Mouse (Mus musculus) intestine, postnatal 0 days (tissue): ENCODE results near the gene Mcemp1. TPM values are rescaled to one million over a fixed set of nuclear protein-coding genes. Genes with fewer than 3 reads are reported as not detected.

Source experiments
- ATAC-seq: fragments of 200-750 bp; cut with Nextera tagmentation; 2 replicates; pipeline ENCODE4 v1.8.0; 2017; ENCODE audit warnings: mild to moderate bottlenecking, moderate TSS enrichment, moderate library complexity
- H3K27ac ChIP-seq: fragments of 300-500 bp; sonication (generic); 2 replicates; pipeline ENCODE4 v1.5.1; 2014; ENCODE audit warnings: mild to moderate bottlenecking, low read depth, low read length, moderate library complexity
- H3K27me3 ChIP-seq: fragments of 300-500 bp; sonication (generic); replicated peaks from 2 replicates; pipeline ENCODE4 v1.6.1; 2014; ENCODE audit warnings: low read length, mixed read lengths; ENCODE audit not compliant: control insufficient read depth, insufficient read depth
- H3K36me3 ChIP-seq: fragments of 300-500 bp; sonication (generic); 2 replicates; pipeline ENCODE4 v1.6.1; 2014; ENCODE audit warnings: mild to moderate bottlenecking, moderate library complexity; ENCODE audit not compliant: control insufficient read depth, insufficient read depth
- H3K4me1 ChIP-seq: fragments of 300-500 bp; sonication (generic); replicated peaks from 2 replicates; pipeline ENCODE4 v1.6.1; 2014; ENCODE audit warnings: antibody characterized with exemption, low read length, mixed read lengths; ENCODE audit not compliant: control insufficient read depth, insufficient read depth
- H3K4me2 ChIP-seq: fragments of 300-500 bp; sonication (generic); replicated peaks from 2 replicates; pipeline ENCODE4 v1.6.1; 2014; ENCODE audit warnings: low read depth, mild to moderate bottlenecking, moderate library complexity
- H3K4me3 ChIP-seq: fragments of 300-500 bp; sonication (generic); 2 replicates; pipeline ENCODE4 v1.5.1; 2014; ENCODE audit warnings: low read depth, low read length
- H3K9ac ChIP-seq: fragments of 300-500 bp; sonication (generic); 2 replicates; pipeline ENCODE4 v1.6.1; 2014; ENCODE audit warnings: mild to moderate bottlenecking, low read depth, low read length
- H3K9me3 ChIP-seq: fragments of 300-500 bp; sonication (generic); 2 replicates; pipeline ENCODE4 v1.6.1; 2016; ENCODE audit warnings: mixed run types; ENCODE audit not compliant: control insufficient read depth
- CTCF ChIP-seq: sonication (generic); IDR thresholded peaks from 2 replicates; pipeline ENCODE4 v1.5.1; 2016; ENCODE audit warnings: low read depth, mild to moderate bottlenecking, control low read depth, antibody characterized with exemption, moderate library complexity
- WGBS: fragments of 180-500 bp; shearing (Covaris S2); extraction: QIAGEN DNeasy Blood & Tissue Kit; methylation state at CpG from one replicate; pipeline ENCODE4 v1.1.7; 2014; 5-methylcytosine and 5-hydroxymethylcytosine counted together
- polyA plus RNA-seq: library from polyadenylated mRNA; unstranded; fragments of >200 nt; fragmentation: Nextera tagmentation; extraction: Ambion mirVana; gene quantifications from 2 replicates; pipeline ENCODE4 v1.2.1, GENCODE M21; 2015

The Mcemp1 gene
- polyA plus RNA-seq, 1 experiment from 2014 or later = 0.22 TPM

DNA sequence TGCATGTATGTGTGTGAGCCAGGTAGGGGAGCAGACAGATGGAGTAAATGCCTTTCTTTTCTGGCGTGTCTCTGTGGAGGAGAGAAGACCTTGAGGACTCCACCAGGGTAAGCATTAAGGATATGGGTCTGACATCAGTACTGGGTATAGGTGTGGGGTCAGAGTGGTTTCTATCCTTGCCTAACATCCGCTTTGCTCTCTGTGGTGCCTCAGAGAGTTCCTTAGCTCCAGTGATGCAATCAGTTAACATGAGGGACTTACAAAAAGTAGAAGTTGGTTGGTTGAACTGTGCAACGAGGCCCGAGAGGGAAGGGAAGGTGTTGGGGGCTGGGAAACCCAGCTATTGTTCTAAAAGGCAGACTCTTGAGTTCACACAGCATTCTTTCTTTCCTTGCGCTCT is 1.1 kb upstream of the Mcemp1 start:
- H3K9ac ChIP-seq = no peak overlapping the region
- no peak for TF ChIP-seq CTCF
- ATAC-seq = no peak
- no peak overlapping the region for H3K4me2 ChIP-seq
- no peak overlapping the region for H3K27ac ChIP-seq
- no peaks in the 10 kb centered on the region for H3K9me3 ChIP-seq
- WGBS = 39% methylated on average over 5 of the region's 5 CpGs
- H3K4me3 ChIP-seq = no peak overlapping the region
- no peaks in the 10 kb centered on the region for H3K36me3 ChIP-seq
- H3K27me3 ChIP-seq = no peaks in the 10 kb centered on the region
- no peaks in the 10 kb centered on the region for H3K4me1 ChIP-seq

DNA sequence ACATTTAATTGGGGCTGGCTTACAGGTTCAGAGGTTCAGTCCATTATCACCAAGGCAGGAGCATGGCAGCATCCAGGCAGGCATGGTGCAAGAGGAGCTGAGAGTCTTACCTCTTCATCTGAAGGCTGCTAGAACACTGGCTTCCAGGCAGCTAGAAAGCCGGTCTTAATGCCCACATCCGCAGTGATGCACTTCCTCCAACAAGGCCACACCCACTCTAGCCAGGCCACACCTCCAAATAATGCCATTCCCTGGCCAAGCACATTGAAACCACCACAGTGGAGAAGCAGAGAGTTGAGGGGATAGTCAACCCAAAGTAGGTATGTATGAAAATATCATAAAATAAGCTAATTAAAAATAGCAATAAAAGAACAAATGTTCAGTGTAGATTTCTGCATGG is 4.8 kb downstream of the Mcemp1 start:
- Histone ChIP-seq H3K9ac (no peak overlapping the region), H3K4me2 (no peak overlapping the region), H3K4me3 (no peak overlapping the region), H3K36me3 (no peaks in the 10 kb centered on the region), H3K9me3 (no peaks in the 10 kb centered on the region), H3K27me3 (no peaks in the 10 kb centered on the region), H3K4me1 (no peaks in the 10 kb centered on the region), H3K27ac (no peak overlapping the region)
- 85% methylated on average over 2 of the region's 2 CpGs for WGBS
- no peak for ATAC-seq
- TF ChIP-seq CTCF = no peak

DNA sequence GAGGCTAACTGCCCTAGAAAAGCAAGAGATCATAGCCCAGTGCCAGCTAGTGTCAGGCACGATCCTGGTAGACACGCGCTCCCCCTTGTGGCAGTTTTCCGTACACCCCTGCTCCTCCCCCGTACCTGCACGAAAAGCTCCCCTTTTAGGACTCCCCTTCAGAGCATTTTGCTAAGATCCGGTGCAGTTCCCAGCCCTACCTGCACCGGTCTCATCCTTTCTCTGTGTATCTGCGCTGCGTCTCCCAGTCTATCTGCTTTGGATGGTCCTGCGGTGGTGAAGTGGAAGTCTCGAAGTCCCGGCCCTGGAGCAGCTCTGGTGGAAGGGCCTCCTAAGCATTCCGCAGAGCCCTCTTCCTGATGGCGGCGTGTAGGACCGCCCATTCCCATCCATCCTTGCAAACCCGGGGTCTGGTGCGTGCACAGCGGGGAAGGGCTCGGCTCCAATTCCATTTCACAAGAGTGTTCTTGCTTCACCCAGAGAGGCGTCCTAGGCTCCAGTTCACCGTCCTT is 6.5 kb downstream of the Mcemp1 start, which contains the start of gene Fcor:
Gene Fcor (minus strand): TSS at position 383 of the 512 bp plus-strand sequence.
- no peak within 1 kb of the TSS for H3K27ac ChIP-seq
- peak within 1 kb of the TSS; percentile 35 for H3K9ac ChIP-seq
- H3K27me3 ChIP-seq = no peaks in the 10 kb centered on the region
- no peaks in the 10 kb centered on the region for H3K9me3 ChIP-seq
- no peaks in the 10 kb centered on the region for H3K4me1 ChIP-seq
- H3K4me3 ChIP-seq = peak within 1 kb of the TSS; percentile 48
- H3K4me2 ChIP-seq = peak within 1 kb of the TSS; percentile 76
- under 1% methylated on average over 23 of the region's 23 CpGs for WGBS
- TF ChIP-seq CTCF = peak; percentile 94
- no peaks in the 10 kb centered on the region for H3K36me3 ChIP-seq
- peak; percentile 72 for ATAC-seq

DNA sequence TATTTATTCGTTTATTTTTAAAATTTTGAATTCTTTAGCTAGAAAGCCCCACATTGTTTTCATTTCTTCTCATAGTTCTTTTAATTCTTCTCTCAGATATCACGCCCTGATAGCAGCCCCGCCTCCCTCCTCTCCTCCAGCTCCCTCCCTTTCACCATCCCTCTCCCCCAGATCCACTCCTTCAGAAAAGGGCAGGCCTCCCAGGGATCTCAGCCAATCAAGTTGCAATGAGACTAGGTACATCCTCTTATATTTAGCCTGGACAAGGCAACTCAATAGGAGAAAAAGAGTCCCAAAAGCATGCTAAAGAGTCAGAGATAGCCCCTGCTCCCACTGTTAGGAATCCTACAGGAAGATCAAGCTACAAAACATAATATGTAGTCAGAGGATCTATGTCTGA is 9.1 kb downstream of the Mcemp1 start:
- no peaks in the 10 kb centered on the region for H3K4me1 ChIP-seq
- no peak for TF ChIP-seq CTCF
- WGBS = 51% methylated on average over 3 of the region's 3 CpGs
- H3K36me3 ChIP-seq = peaks cover 13% of the 10 kb centered on the region
- no peaks in the 10 kb centered on the region for H3K9me3 ChIP-seq
- H3K4me2 ChIP-seq = no peak overlapping the region
- no peaks in the 10 kb centered on the region for H3K27me3 ChIP-seq
- H3K9ac ChIP-seq = no peak overlapping the region
- no peak overlapping the region for H3K4me3 ChIP-seq
- H3K27ac ChIP-seq = no peak overlapping the region
- no peak for ATAC-seq

DNA sequence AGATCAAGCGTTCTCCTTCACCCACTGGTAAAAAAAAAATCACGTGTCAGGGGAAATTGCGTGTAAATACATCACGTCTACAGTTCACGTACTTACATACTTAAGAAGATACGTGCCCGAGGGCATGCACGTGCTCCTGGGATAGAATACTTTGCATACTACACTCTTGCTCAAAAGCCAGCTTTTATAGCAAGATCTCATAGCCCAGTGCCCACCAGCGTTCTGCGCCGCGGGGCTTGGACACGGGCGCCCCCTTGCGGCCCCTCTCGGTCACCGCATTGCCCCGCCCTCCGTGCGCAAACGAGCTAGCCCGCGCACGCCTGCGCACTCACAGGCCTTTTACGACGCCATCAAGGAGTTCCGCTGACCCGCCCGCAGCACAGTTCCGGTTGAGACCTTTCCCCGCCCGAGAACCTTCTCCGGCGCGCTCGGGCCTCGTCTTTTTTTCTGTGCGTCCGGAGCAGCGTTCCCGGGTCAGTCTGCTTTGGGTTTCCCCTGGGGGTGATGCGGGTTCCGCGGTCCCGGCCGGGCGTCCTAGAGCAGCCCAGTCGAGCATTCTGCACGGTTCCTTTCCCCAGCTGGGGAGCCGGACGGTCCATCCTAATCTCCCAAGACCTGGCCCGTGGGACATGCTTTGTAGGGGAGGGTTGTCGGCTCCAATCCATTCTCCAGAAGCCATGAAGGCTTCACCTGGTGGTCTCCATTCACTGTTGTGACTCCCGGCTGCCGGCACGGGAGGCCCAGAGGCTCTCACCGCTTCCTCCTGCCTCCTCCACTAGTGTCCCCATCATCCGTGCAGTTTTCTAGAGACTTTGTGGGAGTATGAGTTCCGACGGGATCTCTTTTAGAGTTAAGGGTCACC is 10.8 kb downstream of the Mcemp1 start, which contains the start of gene Trappc5:
Gene Trappc5 (plus strand): TSS at position 169 of the 862 bp plus-strand sequence.
- H3K4me2 ChIP-seq = peak within 1 kb of the TSS; percentile 82
- H3K4me3 ChIP-seq = peak within 1 kb of the TSS; percentile 91
- H3K36me3 ChIP-seq = peaks cover 30% of the 10 kb centered on the region
- peak; percentile 84 for ATAC-seq
- WGBS = under 1% methylated on average over 61 of the region's 61 CpGs
- H3K27me3 ChIP-seq = no peaks in the 10 kb centered on the region
- H3K27ac ChIP-seq = peak within 1 kb of the TSS; percentile 89
- peak; percentile 99 for TF ChIP-seq CTCF
- no peaks in the 10 kb centered on the region for H3K9me3 ChIP-seq
- H3K9ac ChIP-seq = peak within 1 kb of the TSS; percentile 95
- no peaks in the 10 kb centered on the region for H3K4me1 ChIP-seq

DNA sequence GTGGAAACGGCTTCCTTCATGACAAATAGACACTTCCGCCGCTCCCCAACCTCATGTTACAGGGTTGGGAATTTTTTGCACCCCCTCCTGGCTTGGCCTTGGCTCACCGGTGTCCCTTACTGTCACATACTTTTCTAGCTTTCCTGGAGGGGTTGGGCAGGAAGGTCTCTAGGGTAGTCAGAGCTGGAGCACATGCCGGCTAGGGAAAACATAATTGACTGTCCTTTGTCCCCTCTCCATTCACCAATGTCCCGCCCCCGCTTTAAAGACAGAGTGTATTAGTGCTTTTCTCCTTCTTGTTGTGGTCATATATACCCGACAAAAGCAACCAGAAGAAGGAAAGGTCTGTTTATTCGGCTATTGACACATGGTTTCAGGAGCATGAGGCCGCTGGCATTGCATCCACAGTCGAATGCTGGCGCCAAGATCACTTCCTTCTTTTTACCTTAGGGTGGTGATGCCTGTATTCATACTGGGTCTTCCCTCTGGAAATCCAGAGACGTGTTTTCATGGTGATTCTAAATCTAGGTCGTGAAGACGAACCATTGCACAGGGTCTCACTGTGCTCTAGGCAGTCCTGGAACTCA is 11.5 kb downstream of the Mcemp1 start:
- no peak for TF ChIP-seq CTCF
- no peaks in the 10 kb centered on the region for H3K9me3 ChIP-seq
- 2% methylated on average over 15 of the region's 15 CpGs for WGBS
- H3K4me1 ChIP-seq = no peaks in the 10 kb centered on the region
- peak overlapping the region; percentile 89 for H3K27ac ChIP-seq
- H3K36me3 ChIP-seq = peaks cover 31% of the 10 kb centered on the region
- peak overlapping the region; percentile 95 for H3K9ac ChIP-seq
- H3K27me3 ChIP-seq = no peaks in the 10 kb centered on the region
- peak overlapping the region; percentile 82 for H3K4me2 ChIP-seq
- ATAC-seq = peak; percentile 9; the same call in 1 of the 2 replicates
- H3K4me3 ChIP-seq = peak overlapping the region; percentile 91
